Mouse (Mus musculus) hindbrain, embryonic 12.5 days (tissue): ENCODE measurements at regions not wholly inside any gene's neighbourhood (a gene's known extent, or its start where the extent isn't known, plus 50 kb on each side); places are given as distances from the start of the nearest gene placed in this dataset.

ENCODE experiments used
- ATAC-seq: fragments of 200-750 bp; cut with Nextera tagmentation; 2 replicates; pipeline ENCODE4 v1.8.0; 2017; ENCODE audit warnings: moderate TSS enrichment; ENCODE audit not compliant: low FRiP score
- H3K27ac ChIP-seq: fragments of 300-500 bp; sonication (generic); 2 replicates; pipeline ENCODE4 v1.5.1; 2016; ENCODE audit warnings: mild to moderate bottlenecking
- H3K27me3 ChIP-seq: fragments of 300-500 bp; sonication (generic); 2 replicates; pipeline ENCODE4 v1.6.1; 2016; ENCODE audit warnings: mild to moderate bottlenecking
- H3K36me3 ChIP-seq: fragments of 300-500 bp; sonication (generic); 2 replicates; pipeline ENCODE4 v1.6.1; 2016; ENCODE audit warnings: mild to moderate bottlenecking
- H3K4me1 ChIP-seq: fragments of 300-500 bp; sonication (generic); 2 replicates; pipeline ENCODE4 v1.6.1; 2016
- H3K4me2 ChIP-seq: fragments of 300-500 bp; sonication (generic); replicated peaks from 2 replicates; pipeline ENCODE4 v1.6.1; 2016; ENCODE audit warnings: mild to moderate bottlenecking
- H3K4me3 ChIP-seq: fragments of 300-500 bp; sonication (generic); 2 replicates; pipeline ENCODE4 v1.5.1; 2016; ENCODE audit warnings: mild to moderate bottlenecking
- H3K9ac ChIP-seq: fragments of 300-500 bp; sonication (generic); 2 replicates; pipeline ENCODE4 v1.6.1; 2016; ENCODE audit warnings: mild to moderate bottlenecking, moderate library complexity
- H3K9me3 ChIP-seq: fragments of 300-500 bp; sonication (generic); replicated peaks from 2 replicates; pipeline ENCODE4 v1.6.1; 2016; ENCODE audit warnings: mild to moderate bottlenecking
- WGBS: fragments of 180-500 bp; shearing (Covaris S2); methylation state at CpG from one replicate; pipeline ENCODE4 v1.1.7; 2016; 5-methylcytosine and 5-hydroxymethylcytosine counted together

DNA sequence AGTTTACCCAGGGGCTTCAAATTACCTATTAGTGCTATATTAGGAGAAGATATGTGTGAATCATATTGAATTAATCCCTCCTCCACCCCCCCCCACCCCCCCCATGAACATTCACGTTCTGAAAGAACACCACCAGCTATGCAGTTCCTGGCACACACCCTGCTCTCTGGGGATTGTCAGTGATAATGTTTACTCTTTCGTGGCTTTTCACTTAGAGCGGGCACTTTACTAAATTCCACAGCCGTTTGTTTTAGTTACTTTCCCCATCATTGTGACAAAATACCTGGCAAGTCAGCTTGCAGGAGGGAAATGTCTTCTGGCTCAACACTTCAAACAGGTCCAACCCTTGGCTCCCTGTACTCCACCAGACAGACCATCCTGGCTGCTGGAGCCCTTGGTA is 359.0 kb downstream of the Rps15a start:
- H3K9me3 ChIP-seq: no peaks in the 10 kb centered on the region
- no peak overlapping the region for H3K4me2 ChIP-seq
- H3K4me3 ChIP-seq: no peak overlapping the region
- H3K9ac ChIP-seq: no peak overlapping the region
- H3K27ac ChIP-seq: no peak overlapping the region
- no peaks in the 10 kb centered on the region for H3K36me3 ChIP-seq
- 53% methylated on average over 4 of the region's 4 CpGs for WGBS
- no peak for ATAC-seq
- H3K27me3 ChIP-seq: no peaks in the 10 kb centered on the region; the same call in 1 of the 2 replicates
- no peaks in the 10 kb centered on the region; the same call in 1 of the 2 replicates for H3K4me1 ChIP-seq

DNA sequence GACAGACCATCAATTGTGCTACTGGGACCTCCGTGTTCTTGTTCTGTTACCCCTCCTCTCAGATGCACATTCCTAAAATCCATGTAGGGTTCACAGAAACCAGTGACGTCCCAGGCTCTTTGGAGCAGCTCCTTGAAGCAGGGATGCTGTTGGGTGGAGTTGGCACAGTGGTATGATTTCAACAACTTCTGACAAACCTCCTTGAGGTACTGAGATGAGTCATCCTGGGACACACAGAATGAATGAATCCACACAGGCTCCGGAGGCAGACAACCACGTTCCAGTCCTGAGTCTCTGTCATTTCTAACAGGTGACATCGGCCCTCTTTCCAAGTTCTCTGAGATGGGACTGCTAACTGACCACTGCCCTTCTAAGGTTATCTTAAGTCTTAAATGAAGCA is 360.2 kb downstream of the Rps15a start:
- H3K27me3 ChIP-seq: no peaks in the 10 kb centered on the region
- no peaks in the 10 kb centered on the region for H3K9me3 ChIP-seq
- H3K4me3 ChIP-seq: no peak overlapping the region
- H3K27ac ChIP-seq: no peak overlapping the region
- H3K9ac ChIP-seq: no peak overlapping the region
- H3K4me2 ChIP-seq: no peak overlapping the region
- H3K4me1 ChIP-seq: no peaks in the 10 kb centered on the region; the same call in 1 of the 2 replicates
- ATAC-seq: no peak
- 78% methylated on average over 5 of the region's 5 CpGs for WGBS
- no peaks in the 10 kb centered on the region for H3K36me3 ChIP-seq

GRCm38 (mm10) chr7:117753296-117753695 is 362.7 kb downstream of the Rps15a start:
- Histone ChIP-seq H3K27me3 (no peaks in the 10 kb centered on the region), H3K9ac (no peak overlapping the region), H3K27ac (no peak overlapping the region), H3K9me3 (no peaks in the 10 kb centered on the region), H3K4me2 (no peak overlapping the region), H3K4me3 (no peak overlapping the region), H3K36me3 (no peaks in the 10 kb centered on the region), H3K4me1 (no peaks in the 10 kb centered on the region; the same call in 1 of the 2 replicates)
- 70% methylated on average over 5 of the region's 5 CpGs for WGBS
- no peak for ATAC-seq

- no peaks in the 10 kb centered on the region for H3K9me3 ChIP-seq
- no peaks in the 10 kb centered on the region for H3K27me3 ChIP-seq
- ATAC-seq: no peak
- no peaks in the 10 kb centered on the region; the same call in 1 of the 2 replicates for H3K4me1 ChIP-seq
- no peak overlapping the region for H3K27ac ChIP-seq
- no peak overlapping the region for H3K4me2 ChIP-seq
- H3K4me3 ChIP-seq: no peak overlapping the region
- H3K36me3 ChIP-seq: no peaks in the 10 kb centered on the region
- H3K9ac ChIP-seq: no peak overlapping the region
- 69% methylated on average over 12 of the region's 12 CpGs for WGBS
Observed at GRCm38 (mm10) chr7:117752302-117753185, 363.4 kb downstream of the Rps15a start.

DNA sequence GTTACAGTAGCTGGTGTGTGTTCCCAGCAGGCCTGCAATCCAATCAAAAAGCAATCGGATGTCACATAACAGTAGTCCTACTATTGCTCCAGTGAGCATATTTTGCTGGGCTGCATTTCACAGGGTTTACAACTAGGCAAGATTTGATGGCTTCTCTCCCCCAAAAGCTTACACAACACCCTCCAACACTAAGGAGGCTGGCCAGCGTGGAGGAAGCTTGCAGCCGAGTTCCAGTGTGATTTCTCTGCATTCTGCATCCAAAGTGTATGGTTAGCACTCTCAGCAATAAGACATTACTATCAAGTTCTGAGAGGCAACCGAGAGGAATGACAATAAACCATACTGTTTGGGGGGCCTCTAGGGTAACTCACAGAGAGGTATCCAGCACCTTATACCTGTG is 367.2 kb downstream of the Xylt1 start:
- no peak overlapping the region for H3K27ac ChIP-seq
- H3K9ac ChIP-seq: no peak overlapping the region
- H3K4me2 ChIP-seq: no peak overlapping the region
- H3K36me3 ChIP-seq: no peaks in the 10 kb centered on the region
- whole genome bisulfite sequencing: 86% methylated on average over 4 of the region's 4 CpGs
- no peak overlapping the region for H3K4me3 ChIP-seq
- no peak for ATAC-seq
- no peaks in the 10 kb centered on the region; the same call in 1 of the 2 replicates for H3K27me3 ChIP-seq
- H3K4me1 ChIP-seq: no peaks in the 10 kb centered on the region; the same call in 1 of the 2 replicates
- no peaks in the 10 kb centered on the region for H3K9me3 ChIP-seq

- 93% methylated on average over 4 of the region's 4 CpGs for WGBS
- no peaks in the 10 kb centered on the region; the same call in 1 of the 2 replicates for H3K27me3 ChIP-seq
- H3K36me3 ChIP-seq: no peaks in the 10 kb centered on the region
- H3K9ac ChIP-seq: no peak overlapping the region
- H3K27ac ChIP-seq: no peak overlapping the region
- no peak overlapping the region for H3K4me3 ChIP-seq
- no peaks in the 10 kb centered on the region for H3K9me3 ChIP-seq
- H3K4me1 ChIP-seq: no peaks in the 10 kb centered on the region; the same call in 1 of the 2 replicates
- no peak overlapping the region for H3K4me2 ChIP-seq
- ATAC-seq: no peak
Observed at GRCm38 (mm10) chr7:117746393-117746792, 365.6 kb downstream of the Xylt1 start.

DNA sequence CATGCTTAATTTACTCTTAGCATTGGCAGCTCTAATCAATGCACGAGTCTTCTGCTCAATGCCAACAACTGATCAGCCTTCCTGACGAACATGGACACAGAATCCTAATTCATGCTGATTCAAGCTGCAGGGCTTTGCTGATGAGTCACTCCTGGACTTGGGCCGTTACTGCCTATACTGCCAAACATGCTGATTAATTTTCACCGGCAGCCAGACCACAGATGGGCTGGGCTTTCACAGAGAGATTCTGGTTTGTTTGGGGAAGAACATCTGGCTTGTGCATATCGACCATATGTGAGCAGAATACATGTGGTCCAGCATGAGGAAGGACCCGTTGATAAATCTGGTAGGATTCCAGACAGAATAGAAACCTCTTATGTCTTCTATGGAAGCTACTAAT is 358.9 kb downstream of the Xylt1 start:
- WGBS: 79% methylated on average over 6 of the region's 6 CpGs
- ATAC-seq: no peak
- no peaks in the 10 kb centered on the region for H3K4me1 ChIP-seq

GRCm38 (mm10) chr7:117735699-117736020 is 354.9 kb downstream of the Xylt1 start:
- Histone ChIP-seq H3K9ac (no peak overlapping the region), H3K4me2 (no peak overlapping the region), H3K4me1 (no peaks in the 10 kb centered on the region), H3K27ac (no peak overlapping the region), H3K36me3 (no peaks in the 10 kb centered on the region), H3K27me3 (no peaks in the 10 kb centered on the region), H3K9me3 (no peaks in the 10 kb centered on the region), H3K4me3 (no peak overlapping the region)
- 79% methylated on average over 3 of the region's 3 CpGs for WGBS
- ATAC-seq: no peak

More for the DNA sequence above, 358.9 kb downstream of the Xylt1 start:
- no peaks in the 10 kb centered on the region; the same call in 1 of the 2 replicates for H3K27me3 ChIP-seq
- no peak overlapping the region for H3K4me3 ChIP-seq
- H3K4me2 ChIP-seq: no peak overlapping the region
- H3K36me3 ChIP-seq: no peaks in the 10 kb centered on the region
- H3K9ac ChIP-seq: no peak overlapping the region
- H3K27ac ChIP-seq: no peak overlapping the region
- no peaks in the 10 kb centered on the region for H3K9me3 ChIP-seq

DNA sequence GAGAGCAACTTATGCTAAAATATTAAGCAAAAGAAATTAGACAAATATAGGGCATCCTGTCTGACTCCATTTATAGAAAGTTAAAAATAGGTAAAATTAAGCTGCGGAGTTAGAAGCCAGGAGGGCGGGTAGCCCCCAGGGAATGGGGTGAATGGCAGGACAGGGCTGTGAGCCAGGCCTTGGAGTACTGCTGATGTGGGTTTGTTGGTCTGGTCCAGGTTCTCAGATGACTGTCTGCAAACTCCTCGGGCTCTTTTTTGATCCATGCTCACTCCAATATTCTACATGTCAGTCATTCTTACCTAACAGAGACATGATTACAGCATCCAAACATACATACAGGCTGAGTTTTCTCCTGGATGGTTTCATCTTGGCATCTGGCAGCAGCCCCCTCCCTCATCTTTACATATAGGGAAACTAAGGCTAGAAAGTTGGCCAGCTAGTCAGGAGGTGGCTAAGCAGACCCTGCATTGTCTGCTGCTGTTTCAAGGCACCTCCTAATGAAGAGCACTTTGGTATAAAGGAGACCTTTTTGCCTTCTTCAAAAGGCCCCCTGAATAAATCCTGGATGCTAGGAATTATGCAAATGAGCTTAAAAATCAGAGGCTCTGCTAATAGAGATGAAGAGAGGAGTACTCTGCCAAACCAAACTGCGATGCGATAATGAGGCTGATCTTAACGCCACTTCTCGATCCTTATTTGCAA is 354.4 kb downstream of the Xylt1 start:
- H3K4me2 ChIP-seq: no peak overlapping the region

GRCm38 (mm10) chr7:117729067-117729466 is 348.3 kb downstream of the Xylt1 start:
- Histone ChIP-seq H3K9ac (no peak overlapping the region), H3K36me3 (no peaks in the 10 kb centered on the region), H3K27me3 (no peaks in the 10 kb centered on the region), H3K9me3 (peaks cover 9% of the 10 kb centered on the region; the same call in 1 of the 2 replicates), H3K27ac (no peak overlapping the region), H3K4me1 (no peaks in the 10 kb centered on the region), H3K4me2 (no peak overlapping the region), H3K4me3 (no peak overlapping the region)
- ATAC-seq: no peak
- WGBS: 82% methylated on average over 4 of the region's 4 CpGs

More for the DNA sequence above, 354.4 kb downstream of the Xylt1 start:
- no peak for ATAC-seq
- H3K27me3 ChIP-seq: no peaks in the 10 kb centered on the region
- H3K9ac ChIP-seq: no peak overlapping the region
- 90% methylated on average over 7 of the region's 7 CpGs for WGBS
- H3K27ac ChIP-seq: no peak overlapping the region
- H3K4me3 ChIP-seq: no peak overlapping the region
- H3K36me3 ChIP-seq: no peaks in the 10 kb centered on the region
- H3K4me1 ChIP-seq: no peaks in the 10 kb centered on the region
- H3K9me3 ChIP-seq: no peaks in the 10 kb centered on the region
